Mouse (Mus musculus) heart, embryonic 14.5 days (tissue): ENCODE results near the gene Cdc37. TPM values are rescaled to one million over a fixed set of nuclear protein-coding genes. Genes with fewer than 3 reads are reported as not detected.
A peak's percentile ranks its signal among the peaks of the same experiment; 100 is the strongest.

Experiments
- ATAC-seq: fragments of 200-750 bp; cut with Nextera tagmentation; 2 replicates; pipeline ENCODE4 v1.8.0; 2017; ENCODE audit warnings: low read depth, moderate TSS enrichment; ENCODE audit not compliant: insufficient number of reproducible peaks, insufficient read depth, low FRiP score
- H3K27ac ChIP-seq, 2 experiments: fragments of 200-500 bp in 1 of 2; fragments of 300-500 bp in 1 of 2; sonication (generic) in 1 of 2; replicated peaks in 1 of 2; 2 replicates each; pipeline ENCODE4 v1.5.1; 2012 to 2014; ENCODE audit warnings: low read depth in 2 of 2, low read length in 2 of 2, control low read depth in 1 of 2, mild to moderate bottlenecking in 1 of 2, mixed read lengths in 1 of 2; ENCODE audit not compliant: control insufficient read depth in 1 of 2, insufficient read depth in 1 of 2
- H3K27me3 ChIP-seq: fragments of 300-500 bp; sonication (generic); 2 replicates; pipeline ENCODE4 v1.6.1; 2014; ENCODE audit warnings: mild to moderate bottlenecking, low read length, control low read depth; ENCODE audit not compliant: control insufficient read depth, insufficient read depth
- H3K36me3 ChIP-seq: fragments of 300-500 bp; sonication (generic); 2 replicates; pipeline ENCODE4 v1.6.1; 2014; ENCODE audit warnings: mild to moderate bottlenecking, control low read depth, low read length, mixed read lengths; ENCODE audit not compliant: control insufficient read depth, insufficient read depth
- H3K4me1 ChIP-seq, 2 experiments: fragments of 200-500 bp in 1 of 2; fragments of 300-500 bp in 1 of 2; sonication (generic) in 1 of 2; 2 replicates each; pipeline ENCODE4 v1.6.1; 2012 to 2014; ENCODE audit warnings: low read length in 2 of 2, control low read depth in 1 of 2, mixed read lengths in 1 of 2; ENCODE audit not compliant: control insufficient read depth in 2 of 2, insufficient read depth in 2 of 2
- H3K4me2 ChIP-seq: fragments of 300-500 bp; sonication (generic); 2 replicates; pipeline ENCODE4 v1.6.1; 2014; ENCODE audit warnings: mild to moderate bottlenecking, low read length
- H3K4me3 ChIP-seq, 2 experiments: fragments of 200-500 bp in 1 of 2; fragments of 300-500 bp in 1 of 2; sonication (generic) in 1 of 2; 2 replicates each; pipeline ENCODE4 v1.5.1; 2012 to 2014; ENCODE audit warnings: low read length in 2 of 2, mild to moderate bottlenecking in 2 of 2, control low read depth in 1 of 2, low read depth in 1 of 2, moderate library complexity in 1 of 2; ENCODE audit not compliant: control insufficient read depth in 1 of 2, insufficient read depth in 1 of 2
- H3K9ac ChIP-seq: fragments of 300-500 bp; sonication (generic); 2 replicates; pipeline ENCODE4 v1.6.1; 2014; ENCODE audit warnings: mild to moderate bottlenecking, low read length
- H3K9me3 ChIP-seq: fragments of 300-500 bp; sonication (generic); 2 replicates; pipeline ENCODE4 v1.6.1; 2016; ENCODE audit warnings: low read length, control low read depth; ENCODE audit not compliant: control insufficient read depth
- WGBS: fragments of 180-500 bp; shearing (Covaris S2); extraction: QIAGEN DNeasy Blood & Tissue Kit; methylation state at CpG from one replicate; pipeline ENCODE4 v1.1.7; 2014; 5-methylcytosine and 5-hydroxymethylcytosine counted together
- polyA plus RNA-seq: library from polyadenylated mRNA; unstranded; fragments of >200 nt; fragmentation: Nextera tagmentation; extraction: Ambion mirVana; gene quantifications from 2 replicates; pipeline ENCODE4 v1.2.1, GENCODE M21; 2014

Gene Cdc37
- polyA plus RNA-seq, 1 experiment from 2014 or later, result 212 TPM

GRCm38 (mm10) chr9:21107607-21108237, 42.1 kb downstream of the Cdc37 start:
- Histone ChIP-seq H3K4me2 (no peak overlapping the region), H3K27me3 (no peaks in the 10 kb centered on the region), H3K4me3 (no peak overlapping the region), H3K9ac (no peak overlapping the region), H3K36me3 (peaks cover 26% of the 10 kb centered on the region), H3K27ac (no peak overlapping the region), H3K4me1 (no peaks in the 10 kb centered on the region), H3K9me3 (no peaks in the 10 kb centered on the region)
- WGBS, result 46% methylated on average over 23 of the region's 23 CpGs
- ATAC-seq, result no peak

GRCm38 (mm10) chr9:21105760-21106564, 43.8 kb downstream of the Cdc37 start:
- Histone ChIP-seq H3K4me1 (no peaks in the 10 kb centered on the region), H3K36me3 (peaks cover 26% of the 10 kb centered on the region), H3K9me3 (no peaks in the 10 kb centered on the region), H3K4me2 (no peak overlapping the region), H3K27ac (no peak overlapping the region), H3K4me3 (no peak overlapping the region), H3K27me3 (no peaks in the 10 kb centered on the region), H3K9ac (no peak overlapping the region)
- no peak for ATAC-seq
- 64% methylated on average over 5 of the region's 5 CpGs for WGBS

- H3K36me3 ChIP-seq, result peaks cover 20% of the 10 kb centered on the region
- peaks cover 3 to 4% of the 10 kb centered on the region in 2 experiments; a peak in 1 of 4 replicates for H3K4me1 ChIP-seq
- WGBS, result 81% methylated on average over 6 of the region's 6 CpGs
- no peaks in the 10 kb centered on the region for H3K27me3 ChIP-seq
- H3K9ac ChIP-seq, result no peak overlapping the region
- H3K4me2 ChIP-seq, result no peak overlapping the region
- H3K4me3 ChIP-seq, result no peak overlapping the region
- H3K9me3 ChIP-seq, result no peaks in the 10 kb centered on the region
- H3K27ac ChIP-seq, result no peak overlapping the region
- no peak for ATAC-seq
Observed at GRCm38 (mm10) chr9:21104814-21105213, 45.0 kb downstream of the Cdc37 start.

GRCm38 (mm10) chr9:21102076-21102475, 47.7 kb downstream of the Cdc37 start:
- Histone ChIP-seq H3K4me3 (no peak overlapping the region), H3K9me3 (no peaks in the 10 kb centered on the region), H3K9ac (no peak overlapping the region), H3K4me2 (no peak overlapping the region), H3K27ac (no peak overlapping the region), H3K4me1 (peaks cover 5 to 11% of the 10 kb centered on the region in 2 experiments; a peak in 2 of 4 replicates), H3K27me3 (no peaks in the 10 kb centered on the region), H3K36me3 (peaks cover 10% of the 10 kb centered on the region; the same call in 1 of the 2 replicates)
- 80% methylated on average over 2 of the region's 2 CpGs for WGBS
- ATAC-seq, result no peak

GRCm38 (mm10) chr9:21100447-21101161, 49.2 kb downstream of the Cdc37 start:
- ATAC-seq, result no peak
- Histone ChIP-seq H3K4me3 (no peak overlapping the region), H3K9me3 (no peaks in the 10 kb centered on the region), H3K9ac (peak overlapping the region; percentile 27; the same call in 1 of the 2 replicates), H3K27me3 (no peaks in the 10 kb centered on the region), H3K27ac (no peak overlapping the region), H3K4me2 (peak overlapping the region; percentile 16; the same call in 1 of the 2 replicates), H3K4me1 (peaks cover 5 to 11% of the 10 kb centered on the region in 2 experiments; a peak in 2 of 4 replicates), H3K36me3 (peaks cover 7% of the 10 kb centered on the region; the same call in 1 of the 2 replicates)
- WGBS, result 42% methylated on average over 15 of the region's 15 CpGs

GRCm38 (mm10) chr9:21097793-21098192, 52.0 kb downstream of the Cdc37 start:
- no peak overlapping the region for H3K4me3 ChIP-seq
- 62% methylated on average over 8 of the region's 8 CpGs for WGBS
- H3K4me2 ChIP-seq, result no peak overlapping the region

GRCm38 (mm10) chr9:21095958-21096357, 53.8 kb downstream of the Cdc37 start:
- Histone ChIP-seq H3K4me1 (peaks cover 5 to 18% of the 10 kb centered on the region in 2 experiments; a peak in 3 of 4 replicates), H3K4me3 (no peak overlapping the region), H3K9ac (no peak overlapping the region), H3K27ac (no peak overlapping the region), H3K9me3 (no peaks in the 10 kb centered on the region), H3K27me3 (no peaks in the 10 kb centered on the region), H3K36me3 (0 out of 2 replicates have a peak, but pooled peaks cover 5% of the 10 kb centered on the region), H3K4me2 (no peak overlapping the region)
- WGBS, result 84% methylated on average over 4 of the region's 4 CpGs
- ATAC-seq, result no peak

More at GRCm38 (mm10) chr9:21097793-21098192, 52.0 kb downstream of the Cdc37 start:
- Histone ChIP-seq H3K9ac (no peak overlapping the region), H3K4me1 (peaks cover 5 to 11% of the 10 kb centered on the region in 2 experiments; a peak in 2 of 4 replicates), H3K27me3 (no peaks in the 10 kb centered on the region), H3K9me3 (no peaks in the 10 kb centered on the region), H3K36me3 (0 out of 2 replicates have a peak, but pooled peaks cover 5% of the 10 kb centered on the region), H3K27ac (peak overlapping the region; percentile 8 to 16; a peak in 1 of 4 replicates)
- ATAC-seq, result no peak
